Mouse (Mus musculus) left cerebral cortex, adult 11 months (tissue): ENCODE results near the gene Hdac9.

Experiments
- DNase-seq: peaks from one replicate; pipeline ENCODE4 v3.0.0; 2022; ENCODE audit warnings: low spot score

Hdac9 gene

GRCm38 (mm10) chr12:34594167-34594793 lies 322.6 kb downstream of the Hdac9 start:
- no peak for DNase-seq

DNA sequence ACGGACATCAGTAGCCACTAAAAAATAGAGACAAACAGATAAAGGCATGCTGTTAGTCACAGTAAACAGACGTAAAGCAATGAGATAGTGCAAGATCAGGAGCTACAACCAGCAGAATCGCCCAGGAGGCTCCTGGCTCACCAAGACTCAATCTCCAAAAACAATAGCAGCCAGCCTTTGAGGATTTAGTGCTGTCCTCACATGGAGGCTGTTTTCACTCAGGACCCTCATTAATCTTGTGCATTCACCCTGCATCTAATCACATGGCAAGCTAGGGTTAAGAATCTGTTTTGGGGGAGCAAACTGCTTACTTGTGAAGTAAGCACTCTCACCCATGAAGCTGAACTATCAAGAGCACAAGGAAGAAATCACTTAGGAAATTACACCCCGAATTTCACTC lies 329.7 kb downstream of the Hdac9 start:
- no peak for DNase-seq

- DNase-seq: no peak
Observed at GRCm38 (mm10) chr12:34582522-34582921, 334.4 kb downstream of the Hdac9 start.

GRCm38 (mm10) chr12:34579220-34579619 lies 337.7 kb downstream of the Hdac9 start:
- DNase-seq: no peak

DNA sequence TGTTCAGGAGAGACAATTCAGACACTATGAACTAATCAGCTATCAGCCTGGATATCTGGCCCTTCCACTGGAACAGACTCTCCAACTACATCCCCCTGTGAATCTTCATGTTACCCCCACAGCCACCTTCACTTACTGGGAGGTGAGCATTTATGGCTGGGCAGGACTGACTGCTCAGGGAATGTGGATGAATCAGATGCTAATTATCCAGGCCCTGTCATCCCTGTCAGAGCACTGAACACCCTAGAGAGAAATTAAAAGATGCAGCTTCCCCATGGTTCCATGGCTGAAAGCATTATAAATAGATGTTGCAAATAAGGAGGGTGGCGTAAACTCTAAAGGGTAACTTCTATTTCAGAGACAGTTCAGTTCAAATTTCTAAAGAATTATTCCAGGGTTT lies 345.8 kb downstream of the Hdac9 start:
- no peak for DNase-seq

GRCm38 (mm10) chr12:34569472-34569871 lies 347.4 kb downstream of the Hdac9 start:
- DNase-seq: no peak

DNA sequence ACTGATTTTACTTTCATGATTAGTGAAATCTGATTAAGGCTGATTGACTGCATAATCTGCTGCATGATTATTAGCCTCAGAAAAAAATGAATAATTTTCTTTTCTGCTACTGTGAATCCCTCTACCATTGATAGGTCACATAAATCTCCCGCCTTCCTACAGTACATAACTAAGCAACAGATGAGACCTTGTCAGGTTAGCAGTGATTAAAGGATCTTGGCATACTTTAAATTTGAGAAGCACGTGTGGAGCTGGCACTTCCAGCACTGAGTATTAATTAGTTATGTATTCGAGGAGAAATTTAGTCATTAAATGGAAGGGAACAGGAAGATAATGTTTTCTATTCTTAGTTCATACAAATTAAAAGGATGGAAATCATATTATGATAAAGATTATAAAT lies 347.8 kb downstream of the Hdac9 start:
- DNase-seq: no peak

DNA sequence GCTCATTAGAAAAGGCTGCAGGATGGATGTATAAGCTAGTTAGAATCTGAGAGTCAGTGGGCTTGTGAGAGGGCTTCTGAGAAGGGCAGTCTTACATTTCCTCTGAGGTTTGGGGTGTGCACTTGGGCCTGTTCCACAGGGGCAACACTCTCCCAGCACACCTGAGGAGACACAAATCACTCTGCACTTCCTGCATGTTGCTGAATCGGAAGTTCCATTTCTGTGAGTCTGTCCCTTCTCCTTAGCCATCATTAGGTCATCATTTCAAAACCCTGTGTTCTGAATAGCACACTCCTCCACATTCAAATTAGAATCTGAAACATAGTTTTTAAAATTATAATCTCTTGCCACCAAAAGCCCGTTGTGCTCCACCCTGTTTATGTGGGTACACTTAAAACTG lies 354.6 kb downstream of the Hdac9 start:
- DNase-seq: no peak

DNA sequence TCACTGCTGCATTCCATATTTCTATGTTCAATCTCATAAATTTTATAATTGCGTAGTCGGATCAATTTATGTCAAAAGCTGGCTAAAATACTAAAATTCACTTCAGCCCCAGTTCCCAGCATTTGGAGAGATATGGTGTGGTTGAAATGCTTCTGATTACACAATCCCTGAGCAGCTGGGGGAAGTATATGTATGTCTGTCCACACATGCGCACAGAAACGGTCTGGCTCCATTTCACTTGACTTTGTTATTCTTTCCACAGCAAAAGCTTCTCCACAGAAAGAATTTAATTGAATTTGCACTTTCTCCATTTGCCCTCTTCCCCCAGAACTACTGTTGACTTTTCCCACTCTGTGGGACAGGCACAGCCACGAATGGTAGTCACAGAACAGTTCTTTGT lies 357.9 kb downstream of the Hdac9 start:
- no peak for DNase-seq

GRCm38 (mm10) chr12:34554803-34555202 lies 362.1 kb downstream of the Hdac9 start:
- no peak for DNase-seq

- no peak for DNase-seq
Observed at GRCm38 (mm10) chr12:34550268-34550667, 366.6 kb downstream of the Hdac9 start.

GRCm38 (mm10) chr12:34529165-34529545 lies 387.7 kb downstream of the Hdac9 start:
- peak; percentile 72 for DNase-seq

DNA sequence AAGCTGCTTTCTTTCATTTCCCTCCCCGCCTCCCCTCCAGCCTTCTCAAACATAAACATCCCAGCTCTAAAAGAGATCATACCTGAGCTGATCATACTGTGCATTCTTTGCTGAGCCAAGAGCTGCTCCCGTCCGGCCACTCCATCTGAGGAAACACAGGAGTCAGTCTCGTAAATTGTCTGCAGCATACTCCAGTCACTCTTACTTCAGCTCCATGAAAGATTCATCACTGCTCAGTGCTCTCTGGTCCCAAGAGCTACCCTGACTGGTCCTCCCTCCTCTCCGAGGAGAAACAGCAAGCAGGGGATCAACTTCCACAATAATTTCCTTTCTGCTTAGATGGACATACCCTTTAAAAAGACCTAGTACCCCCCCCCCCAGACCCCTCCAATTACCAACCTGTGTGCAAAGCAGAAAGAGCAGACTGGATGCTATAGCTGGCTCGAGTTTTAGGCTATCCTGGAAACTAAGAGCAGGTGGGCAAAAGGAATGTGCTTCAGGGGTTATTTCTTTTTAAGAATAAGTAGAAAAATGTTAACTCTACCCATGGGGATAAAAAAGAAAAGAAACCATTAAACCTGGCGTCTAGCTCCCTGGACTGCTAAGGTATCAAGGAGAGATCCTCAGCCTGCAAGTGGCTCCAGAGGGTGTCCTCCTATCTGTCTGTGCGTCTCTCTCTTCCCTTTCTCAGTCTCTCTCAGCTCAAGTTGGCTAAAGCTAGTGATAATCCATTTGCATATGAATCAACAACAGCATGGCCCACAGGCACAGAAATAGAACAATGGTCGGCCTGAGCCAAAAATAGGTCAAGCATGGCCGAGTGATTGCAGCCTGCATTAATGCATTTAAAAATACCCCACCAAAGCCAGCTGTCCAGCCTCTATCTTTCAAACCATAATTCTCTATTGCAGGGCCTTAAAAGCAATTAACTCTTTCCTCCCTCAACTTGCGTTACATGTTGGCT lies 388.4 kb downstream of the Hdac9 start:
- DNase-seq: peak; percentile 41

DNA sequence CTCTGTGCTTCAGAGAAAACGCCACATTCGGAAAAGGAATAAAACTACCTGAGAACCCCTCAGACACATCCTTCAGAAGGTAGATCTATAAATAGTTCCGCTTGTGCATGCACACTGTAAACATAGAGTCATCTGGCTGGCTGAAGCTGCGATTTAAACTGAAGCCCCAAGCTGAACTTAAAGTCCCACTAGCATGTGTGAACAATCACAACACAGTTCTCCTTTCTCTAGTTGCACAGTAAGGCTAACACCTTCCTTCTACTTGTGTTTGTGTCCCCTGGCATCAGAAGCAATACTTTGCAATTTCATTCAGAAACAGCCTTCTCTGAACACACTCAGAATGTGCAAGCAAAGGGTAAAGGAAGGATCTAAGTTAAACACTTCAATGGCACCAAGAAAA lies 389.1 kb downstream of the Hdac9 start:
- DNase-seq: no peak

- no peak for DNase-seq
Observed at GRCm38 (mm10) chr12:34521468-34521867, 395.4 kb downstream of the Hdac9 start.

DNA sequence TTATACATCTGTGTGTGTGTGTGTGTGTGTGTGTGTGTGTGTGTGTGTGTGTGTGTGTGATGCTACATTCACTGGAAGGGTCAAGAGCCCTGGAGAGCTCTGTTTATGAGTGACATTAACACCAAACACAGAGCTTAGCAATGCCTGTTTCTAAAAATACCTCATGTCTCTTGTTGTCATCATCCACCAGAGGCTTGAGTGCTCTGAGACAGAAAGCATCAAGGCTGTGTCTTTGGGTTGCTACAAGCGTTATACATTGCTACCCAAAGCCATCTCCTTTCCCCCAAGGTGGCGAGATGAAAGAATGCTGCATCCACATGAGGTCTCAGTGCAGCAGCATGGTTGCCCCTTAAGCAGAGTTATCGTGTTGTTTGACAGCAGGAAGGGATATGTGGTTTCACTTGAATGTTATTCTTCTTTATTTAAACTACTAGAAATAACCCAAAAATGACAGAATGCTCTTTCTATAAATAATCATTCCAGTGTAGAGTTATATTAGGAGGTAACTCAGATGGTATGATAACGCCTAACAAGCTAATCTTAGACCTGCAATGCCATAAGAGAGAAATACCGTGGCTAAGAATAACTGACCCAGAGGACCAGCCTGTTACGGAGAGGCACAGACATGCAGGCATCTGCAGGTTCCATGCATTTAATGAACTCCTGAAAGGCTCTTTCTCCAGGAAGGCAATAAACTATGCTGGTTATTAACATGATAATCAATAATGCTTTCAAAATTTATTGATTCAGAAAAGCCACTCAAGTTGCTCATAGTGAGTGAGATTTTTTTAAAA lies 399.9 kb downstream of the Hdac9 start:
- DNase-seq: no peak

DNA sequence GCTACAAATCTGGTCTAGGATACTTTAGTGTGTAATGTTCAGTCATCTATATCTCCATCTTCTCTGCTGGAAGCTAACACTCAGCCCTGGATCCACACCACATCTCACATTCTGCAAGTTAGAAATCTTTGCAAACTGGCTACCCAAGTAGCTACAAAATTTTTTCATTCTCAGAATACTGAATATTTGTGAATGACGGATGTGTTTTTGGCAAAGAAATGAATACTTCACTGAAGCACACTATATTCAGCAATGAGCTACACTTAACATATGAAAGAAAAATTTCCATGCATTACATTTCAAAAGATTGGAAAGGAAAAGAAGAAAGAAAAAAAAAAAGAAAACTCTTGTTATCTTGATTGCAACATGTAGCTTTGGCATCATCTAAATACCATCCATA lies 410.6 kb downstream of the Hdac9 start:
- DNase-seq: no peak

- no peak for DNase-seq
Observed at GRCm38 (mm10) chr12:34498751-34499626, 417.9 kb downstream of the Hdac9 start.

- no peak for DNase-seq
Observed at GRCm38 (mm10) chr12:34498331-34498730, 418.6 kb downstream of the Hdac9 start.

DNA sequence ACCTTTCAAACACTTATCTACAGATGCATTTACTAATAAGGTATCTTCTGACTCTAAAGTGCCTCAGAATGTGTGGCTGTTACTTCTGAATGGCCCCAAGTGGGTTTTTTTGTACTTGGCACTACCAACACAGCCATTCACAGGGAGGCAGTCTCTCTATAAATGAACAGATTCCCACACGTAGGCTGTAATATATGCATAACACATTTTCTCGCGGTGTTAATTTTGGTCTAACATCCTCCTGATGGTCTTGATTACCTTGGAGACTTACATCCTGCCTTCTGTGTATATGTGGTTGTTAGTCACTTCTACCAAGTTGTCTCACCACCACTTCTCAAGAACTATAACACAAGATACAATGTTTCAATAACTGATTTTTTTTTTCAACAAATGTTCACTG lies 419.2 kb downstream of the Hdac9 start:
- DNase-seq: peak; percentile 37

- no peak for DNase-seq
Observed at GRCm38 (mm10) chr12:34495940-34496339, 421.0 kb downstream of the Hdac9 start.

GRCm38 (mm10) chr12:34489629-34490028 lies 427.3 kb downstream of the Hdac9 start:
- DNase-seq: no peak
